Mouse (Mus musculus): ENCODE data around the gene Csrp2.

DNA sequence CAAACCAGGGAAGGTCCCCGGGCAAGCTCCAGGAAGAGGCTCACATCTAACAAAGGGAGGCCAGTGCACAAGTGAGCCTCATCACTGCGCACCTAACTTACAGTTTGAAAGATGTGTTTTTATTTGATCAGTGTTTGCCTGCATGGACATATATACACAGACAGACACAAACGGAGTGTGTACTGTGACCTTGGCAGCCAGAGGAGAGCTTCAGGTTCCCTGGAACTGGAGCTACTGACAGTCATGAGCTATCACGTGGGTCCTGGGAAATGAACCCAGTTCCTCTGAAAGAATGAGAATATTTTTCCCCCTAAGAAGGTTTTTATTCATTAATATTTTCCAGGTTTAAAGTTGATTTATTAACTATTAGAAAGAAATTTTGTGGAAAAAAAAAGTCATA is 63.2 kb downstream of the Csrp2 start:
- no peak for TF ChIP-seq ZNF384 (IDR thresholded peaks at IDR 0.05; ENCODE audit: low read depth, low read length)
- no peak for TF ChIP-seq CHD2 (IDR thresholded peaks at IDR 0.05; ENCODE audit: low read depth, low read length)
- TF ChIP-seq MAFK (IDR thresholded peaks at IDR 0.05; ENCODE audit: insufficient read depth, low read depth, low read length), result no peak
- TF ChIP-seq ZC3H11A (IDR thresholded peaks at IDR 0.05; ENCODE audit: borderline replicate concordance, low read depth, low read length), result no peak
- no peak for TF ChIP-seq HCFC1 (IDR thresholded peaks at IDR 0.05; ENCODE audit: borderline replicate concordance, insufficient read depth, low read length)
